Mouse (Mus musculus) ES-Bruce4 (cell line): ENCODE data around the gene Nhsl1. TPM values are rescaled to one million over a fixed set of nuclear protein-coding genes. Genes with fewer than 3 reads are reported as not detected.

Experiments used
- H3K27ac ChIP-seq: 2 replicates; pipeline ENCODE4 v1.5.1; 2012; ENCODE audit warnings: low read length, inconsistent platforms; ENCODE audit not compliant: insufficient read depth
- H3K27me3 ChIP-seq: 2 replicates; pipeline ENCODE4 v1.6.1; 2012; ENCODE audit warnings: mild to moderate bottlenecking, low read length, inconsistent platforms; ENCODE audit not compliant: control insufficient read depth, poor library complexity, insufficient read depth, severe bottlenecking
- H3K36me3 ChIP-seq: 2 replicates; pipeline ENCODE4 v1.6.1; 2012; ENCODE audit warnings: inconsistent platforms, mild to moderate bottlenecking, low read length, moderate library complexity; ENCODE audit not compliant: control insufficient read depth, poor library complexity, insufficient read depth, severe bottlenecking
- H3K4me1 ChIP-seq: one replicate; pipeline ENCODE4 v1.8.1; 2011; ENCODE audit warnings: low read length; ENCODE audit not compliant: control insufficient read depth, insufficient read depth
- H3K4me3 ChIP-seq: 2 replicates; pipeline ENCODE4 v1.5.1; 2011; ENCODE audit warnings: low read depth, mild to moderate bottlenecking, low read length
- H3K9ac ChIP-seq: 2 replicates; pipeline ENCODE4 v1.6.1; 2012; ENCODE audit warnings: low read depth, mild to moderate bottlenecking, inconsistent platforms; ENCODE audit not compliant: poor library complexity, severe bottlenecking
- H3K9me3 ChIP-seq: replicated peaks from 2 replicates; pipeline ENCODE4 v1.6.1; 2012; ENCODE audit warnings: mild to moderate bottlenecking, low read length, inconsistent platforms; ENCODE audit not compliant: control insufficient read depth, poor library complexity, insufficient read depth, severe bottlenecking
- CTCF ChIP-seq: IDR thresholded peaks from one replicate; pipeline ENCODE4 v1.8.1; 2011; ENCODE audit warnings: low read depth, low read length
- EP300 ChIP-seq: IDR thresholded peaks from 2 replicates; pipeline ENCODE4 v1.6.1; 2011; ENCODE audit warnings: low read depth, low read length; ENCODE audit not compliant: insufficient read depth
- POLR2A ChIP-seq: IDR thresholded peaks from one replicate; pipeline ENCODE4 v1.8.1; 2011; ENCODE audit warnings: low read length; ENCODE audit not compliant: insufficient read depth
- polyA plus RNA-seq: library from polyadenylated mRNA; stranded (reverse); fragments of >200 nt; gene quantifications from 2 replicates; pipeline ENCODE4 v1.2.4, GENCODE M21; 2011; ENCODE audit warnings: low read depth; ENCODE audit not compliant: missing spikeins, insufficient read depth, insufficient read length

Gene Nhsl1
- polyA plus RNA-seq, 1 experiment, result 26.9 TPM

GRCm38 (mm10) chr10:18408128-18408527, 89.3 kb downstream of the Nhsl1 start:
- Histone ChIP-seq H3K27me3 (no peaks in the 10 kb centered on the region), H3K9ac (peak overlapping the region; percentile 51), H3K4me3 (peak overlapping the region; percentile 39), H3K27ac (no peak overlapping the region), H3K9me3 (no peaks in the 10 kb centered on the region), H3K36me3 (no peaks in the 10 kb centered on the region), H3K4me1 (peaks cover 5% of the 10 kb centered on the region)
- TF ChIP-seq POLR2A, result no peak
- no peak for TF ChIP-seq EP300
- TF ChIP-seq CTCF, result no peak

- no peak for TF ChIP-seq CTCF
- TF ChIP-seq POLR2A, result no peak
- no peak for TF ChIP-seq EP300
- H3K4me1 ChIP-seq, result peaks cover 5% of the 10 kb centered on the region
- no peak overlapping the region for H3K27ac ChIP-seq
- no peaks in the 10 kb centered on the region for H3K36me3 ChIP-seq
- H3K9ac ChIP-seq, result no peak overlapping the region
- no peaks in the 10 kb centered on the region for H3K27me3 ChIP-seq
- no peak overlapping the region for H3K4me3 ChIP-seq
- no peaks in the 10 kb centered on the region for H3K9me3 ChIP-seq
These were observed 89.8 kb downstream of the Nhsl1 start for GRCm38 (mm10) chr10:18408635-18409034.

DNA sequence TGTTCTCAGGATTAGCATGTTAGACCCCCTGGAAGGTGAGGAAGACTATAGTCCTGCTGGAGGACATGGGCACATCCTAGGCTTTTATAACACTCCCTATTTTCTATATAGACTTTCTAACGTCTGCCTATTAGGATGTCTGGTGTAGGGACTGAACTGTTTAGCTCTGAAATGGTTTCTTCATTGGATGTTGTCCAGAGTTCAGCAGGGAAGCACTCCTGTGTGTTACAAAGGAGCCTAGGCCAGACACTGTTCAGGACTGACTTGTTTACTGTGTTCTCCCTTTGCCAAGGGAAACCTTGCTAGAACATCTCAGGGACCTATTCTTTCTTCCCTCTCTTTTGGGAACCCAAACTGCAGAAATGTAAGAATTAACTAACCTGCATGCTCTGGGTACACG, 90.3 kb downstream of the Nhsl1 start:
- H3K27ac ChIP-seq, result no peak overlapping the region
- no peak overlapping the region for H3K4me3 ChIP-seq
- no peak for TF ChIP-seq EP300
- no peak for TF ChIP-seq POLR2A
- H3K4me1 ChIP-seq, result peaks cover 5% of the 10 kb centered on the region
- H3K9me3 ChIP-seq, result no peaks in the 10 kb centered on the region
- no peaks in the 10 kb centered on the region for H3K27me3 ChIP-seq
- H3K9ac ChIP-seq, result no peak overlapping the region
- H3K36me3 ChIP-seq, result no peaks in the 10 kb centered on the region

GRCm38 (mm10) chr10:18411266-18411665, 92.5 kb downstream of the Nhsl1 start:
- Histone ChIP-seq H3K36me3 (no peaks in the 10 kb centered on the region), H3K9ac (no peak overlapping the region), H3K4me3 (no peak overlapping the region), H3K27ac (no peak overlapping the region), H3K9me3 (no peaks in the 10 kb centered on the region), H3K4me1 (peaks cover 5% of the 10 kb centered on the region), H3K27me3 (no peaks in the 10 kb centered on the region)
- TF ChIP-seq POLR2A (no peak), CTCF (no peak), EP300 (no peak)

- Histone ChIP-seq H3K9ac (no peak overlapping the region), H3K4me1 (peaks cover 5% of the 10 kb centered on the region), H3K9me3 (no peaks in the 10 kb centered on the region), H3K4me3 (no peak overlapping the region), H3K27ac (no peak overlapping the region), H3K36me3 (no peaks in the 10 kb centered on the region), H3K27me3 (no peaks in the 10 kb centered on the region)
- no peak for TF ChIP-seq POLR2A
- TF ChIP-seq EP300, result no peak
- no peak for TF ChIP-seq CTCF
These were observed 97.2 kb downstream of the Nhsl1 start for GRCm38 (mm10) chr10:18415946-18416345.

DNA sequence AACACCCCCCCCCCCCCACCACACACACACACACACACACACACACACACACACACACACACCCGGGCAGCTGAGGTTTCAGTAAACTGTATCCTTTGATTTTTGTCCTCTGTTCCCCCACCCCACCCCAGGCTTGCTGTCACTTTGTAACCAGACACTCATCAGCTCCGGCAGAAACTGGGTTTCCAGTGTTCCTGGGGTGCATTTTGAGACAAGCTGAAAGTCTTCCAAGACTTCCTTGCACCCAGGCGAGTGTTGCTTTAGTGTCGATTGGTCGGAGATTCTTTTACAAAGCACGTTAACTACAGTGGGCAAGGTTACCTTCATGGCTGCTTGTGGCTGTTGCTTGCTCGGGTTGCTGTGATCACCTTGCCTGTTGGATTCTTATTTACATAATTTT, 99.4 kb downstream of the Nhsl1 start:
- Histone ChIP-seq H3K27ac (peak overlapping the region; percentile 80), H3K9ac (no peak overlapping the region), H3K9me3 (peaks cover 4% of the 10 kb centered on the region; the same call in 1 of the 2 replicates), H3K36me3 (no peaks in the 10 kb centered on the region), H3K27me3 (no peaks in the 10 kb centered on the region), H3K4me1 (peaks cover 1% of the 10 kb centered on the region), H3K4me3 (no peak overlapping the region)
- no peak for TF ChIP-seq POLR2A
- peak; percentile 57; the same call in 1 of the 2 replicates for TF ChIP-seq EP300

DNA sequence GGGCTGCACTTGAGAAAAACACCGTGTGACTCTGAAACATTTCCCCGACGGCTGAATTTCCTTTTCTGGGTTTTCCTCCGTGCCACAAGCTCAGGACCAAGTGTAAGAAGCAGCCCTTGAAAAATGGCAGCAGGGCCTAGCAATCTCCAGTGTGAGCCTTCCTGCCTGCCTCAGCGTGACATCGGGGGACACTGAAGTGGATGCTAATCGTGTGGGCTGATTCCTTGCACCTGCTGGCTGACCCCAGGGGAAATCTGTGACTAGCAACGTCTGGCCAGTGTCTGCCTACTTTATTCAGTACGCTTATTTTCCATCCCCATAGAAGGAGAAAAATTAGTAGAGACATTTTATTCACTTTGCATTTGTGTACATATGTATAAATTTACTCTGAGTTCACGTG, 100.7 kb downstream of the Nhsl1 start:
- no peak overlapping the region for H3K9ac ChIP-seq
- H3K4me1 ChIP-seq, result peaks cover 5% of the 10 kb centered on the region
- H3K9me3 ChIP-seq, result peaks cover 4% of the 10 kb centered on the region; the same call in 1 of the 2 replicates
- H3K36me3 ChIP-seq, result no peaks in the 10 kb centered on the region
- no peaks in the 10 kb centered on the region for H3K27me3 ChIP-seq
- no peak overlapping the region for H3K4me3 ChIP-seq
- peak overlapping the region; percentile 66 for H3K27ac ChIP-seq
- TF ChIP-seq POLR2A (no peak), CTCF (no peak), EP300 (no peak)
